Mouse (Mus musculus): ENCODE results near the gene Lst1.
A peak's percentile ranks its signal among the peaks of the same experiment; 100 is the strongest.

The Lst1 gene

DNA sequence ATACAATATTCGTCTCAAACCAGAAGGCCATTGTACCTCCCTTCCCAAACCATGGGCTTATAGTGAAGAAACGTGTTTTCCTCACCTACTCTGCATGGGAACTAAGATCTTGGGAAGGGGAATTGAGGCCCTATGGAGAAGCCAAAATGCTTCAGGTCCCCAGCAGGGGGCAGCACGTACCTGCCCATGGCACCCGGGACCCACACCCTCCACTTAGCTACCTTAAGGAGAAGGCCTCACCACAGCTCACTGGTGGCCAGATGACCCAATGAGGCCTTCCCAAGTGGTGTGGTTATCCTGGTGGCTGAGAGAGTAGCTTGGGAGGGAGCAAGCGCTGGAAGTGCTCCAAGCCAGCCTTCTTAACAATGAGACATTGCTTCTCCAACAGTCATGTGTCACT lies 9.7 kb downstream of the Lst1 start:
- DNase-seq = peak in 1 of 2 experiments; percentile 35

DNA sequence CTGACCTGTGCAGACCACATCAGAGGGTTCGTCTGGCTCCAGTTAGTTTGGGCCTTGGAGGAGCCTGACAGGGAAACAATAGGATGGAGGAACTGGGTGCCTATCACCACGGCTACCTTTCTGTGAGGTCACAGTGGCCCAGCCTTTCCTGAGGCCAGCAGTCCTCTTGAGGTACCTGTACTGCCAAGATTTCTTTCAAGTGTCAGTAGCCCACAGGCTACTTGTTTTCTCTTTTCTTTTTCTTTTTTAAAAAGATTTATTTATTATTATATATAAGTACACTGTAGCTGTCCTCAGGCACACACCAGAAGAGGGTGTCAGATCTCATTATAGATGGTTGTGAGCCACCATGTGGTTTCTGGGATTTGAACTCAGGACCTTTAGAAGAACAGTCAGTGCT lies 12.3 kb downstream of the Lst1 start, which contains the start of gene Aif1:
Aif1 (minus strand) TSS at position 101 of the 400 bp plus-strand sequence.
- no peak for DNase-seq

DNA sequence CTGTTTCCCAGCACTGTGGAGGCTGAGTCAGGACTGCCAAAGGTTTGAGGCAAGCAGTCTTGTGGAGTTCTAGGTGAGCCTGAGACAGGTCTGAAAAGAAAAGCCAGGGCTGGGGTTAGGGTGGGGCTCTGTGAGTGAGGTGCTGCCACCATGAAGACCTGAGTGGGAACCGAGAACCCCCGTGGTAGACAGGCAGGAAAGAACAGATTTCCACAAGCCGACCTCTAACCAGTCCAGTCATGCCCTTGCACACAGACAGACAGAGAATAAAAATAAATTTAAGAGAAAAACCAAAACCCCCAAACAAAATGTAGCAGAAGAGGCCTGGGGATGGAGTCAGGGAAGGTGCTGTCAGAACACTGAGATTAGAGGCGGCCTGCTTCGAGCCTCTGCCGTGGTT lies 12.9 kb downstream of the Lst1 start:
- DNase-seq = no peak

DNA sequence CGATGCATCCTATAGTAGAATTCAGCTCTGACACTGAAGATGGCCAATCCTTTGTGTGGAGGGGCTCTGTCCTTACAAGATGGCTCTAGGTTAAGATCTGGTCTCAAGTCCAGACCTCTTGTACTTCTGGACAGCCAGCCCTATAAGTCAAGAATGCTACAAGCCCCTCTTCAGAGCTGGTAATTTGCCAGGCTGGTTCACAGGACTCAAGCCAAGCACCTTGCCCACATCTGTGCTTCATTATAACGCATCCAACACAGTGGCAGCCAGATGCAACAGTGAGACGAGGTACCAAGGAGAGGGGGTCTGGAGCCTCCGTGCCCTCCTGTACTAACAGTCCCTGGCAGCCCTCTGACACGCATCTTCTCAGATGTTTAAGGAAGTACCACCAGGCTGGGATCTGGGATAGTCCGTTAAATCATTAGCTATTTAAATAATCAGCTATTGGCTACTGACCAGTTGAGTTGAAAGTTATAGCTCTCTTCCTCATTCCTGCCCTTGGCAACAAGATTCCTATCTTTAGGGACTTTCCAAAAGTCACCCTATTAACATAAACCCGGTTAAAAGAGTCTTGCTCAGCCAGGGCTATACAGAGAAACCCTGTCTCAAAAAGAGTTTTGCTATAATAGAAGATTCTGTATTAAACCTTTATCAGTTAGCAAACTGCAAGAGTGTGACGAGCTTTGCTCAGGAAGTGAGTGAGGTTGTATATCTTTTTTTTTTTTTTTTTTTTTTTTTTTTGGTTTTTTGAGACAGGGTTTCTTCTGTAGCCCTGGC lies 13.8 kb downstream of the Lst1 start:
- DNase-seq = no peak

DNA sequence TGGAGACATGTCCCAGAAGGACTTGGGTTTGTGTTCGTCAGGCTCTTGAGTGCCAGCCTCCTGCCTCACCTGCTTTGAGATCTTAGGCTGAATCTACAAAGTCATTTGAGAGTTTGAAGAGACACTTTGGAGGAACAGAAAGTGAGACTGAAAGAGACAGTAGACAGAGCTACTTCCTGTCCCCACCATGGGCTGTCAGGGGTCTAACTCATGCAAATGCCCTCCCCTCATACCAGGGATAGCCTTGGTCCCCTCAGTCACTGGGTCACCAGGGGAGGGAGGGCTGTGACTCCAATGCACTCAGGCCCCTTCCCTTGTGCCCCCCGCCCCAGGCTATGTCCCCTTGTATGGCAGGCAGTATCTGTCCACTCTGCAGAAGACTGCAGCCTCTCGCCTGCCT lies 14.9 kb downstream of the Lst1 start:
- no peak for DNase-seq

DNA sequence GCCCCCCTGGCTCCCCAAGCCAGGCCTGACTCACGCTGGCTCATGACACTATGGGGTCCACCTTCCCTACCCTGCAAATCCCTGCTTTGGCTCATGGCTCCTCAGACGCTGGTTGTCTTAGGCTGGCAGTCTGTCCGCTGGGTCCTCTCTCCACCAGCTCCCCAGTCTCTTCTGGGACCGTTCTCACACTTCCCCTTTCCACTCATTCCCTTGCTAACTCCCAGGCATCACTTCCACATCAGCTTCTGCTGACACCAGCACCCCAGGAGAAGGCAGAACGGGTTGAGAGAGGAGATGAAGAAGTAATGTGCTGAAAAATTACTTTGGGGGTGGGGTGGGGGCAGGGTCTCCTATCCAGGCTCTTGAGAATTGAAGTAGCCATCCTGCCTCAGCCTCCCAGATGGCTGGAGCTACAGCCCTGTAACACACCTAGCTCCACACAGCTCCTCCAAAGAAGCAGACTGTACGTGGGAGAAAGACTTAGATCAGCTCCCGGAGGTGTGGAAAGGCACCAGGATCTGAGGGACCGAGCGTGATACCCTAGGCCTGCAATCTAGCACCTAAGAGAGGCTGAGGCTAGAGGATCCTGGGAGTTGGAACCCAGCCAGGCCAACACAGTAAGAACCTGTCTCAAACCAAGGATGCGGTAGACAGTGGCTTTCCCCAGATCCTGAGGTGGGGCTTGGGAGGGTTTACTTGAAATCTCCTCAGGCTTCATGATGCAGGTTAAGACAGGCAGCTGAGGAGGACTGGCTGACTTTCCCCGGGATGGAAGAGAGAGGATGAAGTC lies 15.6 kb downstream of the Lst1 start:
- no peak for DNase-seq

DNA sequence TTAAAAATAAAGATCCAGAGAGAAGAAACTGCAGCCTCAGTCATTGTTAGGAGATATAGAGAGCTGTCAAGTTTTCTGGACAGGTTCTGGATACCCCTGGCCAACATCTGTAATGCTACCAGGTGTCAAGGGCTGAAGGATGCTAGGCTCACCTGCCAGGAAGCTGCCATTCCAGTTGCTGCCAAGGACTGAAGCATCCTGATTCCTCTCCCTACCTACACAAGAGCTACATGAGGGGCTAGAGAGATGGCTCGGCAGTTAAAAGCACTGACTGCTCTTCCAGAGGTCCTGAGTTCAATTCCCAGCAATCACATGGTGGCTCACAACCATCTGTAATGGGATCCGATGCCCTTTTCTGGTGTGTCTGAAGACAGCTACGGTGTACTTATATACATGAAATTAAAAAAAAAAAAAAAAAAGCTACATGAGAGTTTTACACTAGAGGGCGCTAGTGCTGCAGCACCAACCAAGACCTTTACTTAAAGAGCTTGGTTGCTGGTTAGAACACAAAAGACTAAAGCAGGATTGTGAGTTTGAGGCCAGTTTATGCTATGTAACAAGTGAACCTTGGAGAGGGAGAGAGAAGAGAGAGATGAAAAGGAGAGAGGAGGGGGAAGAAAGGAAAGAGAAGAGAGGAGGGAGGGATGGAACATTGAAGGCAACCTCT lies 19.6 kb downstream of the Lst1 start:
- DNase-seq = peak; percentile 32 to 51

DNA sequence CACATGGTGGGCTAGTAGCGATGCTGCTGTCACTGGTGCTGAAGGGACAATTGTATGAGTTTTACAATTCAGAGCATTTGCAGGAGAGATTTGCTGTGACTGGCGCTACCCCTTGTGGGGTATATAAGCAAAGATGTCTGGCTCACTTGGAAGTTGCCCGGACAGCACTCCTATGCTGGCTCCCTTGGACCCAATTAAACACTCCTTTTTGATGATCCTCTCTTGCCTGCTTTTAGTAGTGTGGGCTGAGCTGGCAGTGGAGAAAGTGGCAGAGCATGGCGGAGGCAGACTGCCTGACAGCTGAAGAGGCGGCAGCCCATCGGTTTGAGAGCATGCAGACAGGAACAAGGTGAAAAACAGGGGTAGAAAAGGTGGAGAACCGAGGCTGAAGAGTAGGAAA lies 20.4 kb downstream of the Lst1 start:
- DNase-seq = no peak

DNA sequence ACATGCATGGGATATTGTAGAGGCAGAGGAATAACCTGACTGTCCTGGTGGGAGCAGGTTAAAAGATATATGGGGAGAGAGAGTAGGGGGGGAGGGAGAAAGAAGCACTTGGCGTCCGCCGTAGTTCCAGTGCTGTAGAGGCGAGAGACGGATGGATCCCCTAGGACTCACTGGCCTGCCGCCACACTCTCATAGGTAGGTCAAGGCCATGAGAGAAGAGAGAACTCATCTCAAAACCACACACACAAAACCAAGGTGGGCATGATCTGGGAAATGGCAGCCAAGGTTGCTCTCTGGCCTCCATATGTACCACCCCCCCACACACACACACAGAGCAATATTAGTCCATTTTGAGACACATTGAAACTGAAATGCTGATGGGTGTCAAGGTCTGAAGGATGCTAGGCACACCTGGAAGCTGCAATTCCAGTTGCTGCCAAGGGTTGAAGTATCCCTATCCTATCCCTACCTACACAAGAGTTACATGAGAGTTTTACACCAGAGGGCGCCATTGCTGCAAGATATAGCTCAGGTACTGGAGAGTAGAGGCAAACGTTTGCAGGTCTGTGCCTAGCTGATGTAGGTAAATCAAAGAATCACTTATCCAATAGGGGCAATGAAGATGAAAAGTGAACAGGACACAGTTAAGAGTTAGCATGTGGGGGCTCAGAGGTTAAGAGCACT lies 21.7 kb downstream of the Lst1 start:
- DNase-seq = peak; percentile 76 to 79

DNA sequence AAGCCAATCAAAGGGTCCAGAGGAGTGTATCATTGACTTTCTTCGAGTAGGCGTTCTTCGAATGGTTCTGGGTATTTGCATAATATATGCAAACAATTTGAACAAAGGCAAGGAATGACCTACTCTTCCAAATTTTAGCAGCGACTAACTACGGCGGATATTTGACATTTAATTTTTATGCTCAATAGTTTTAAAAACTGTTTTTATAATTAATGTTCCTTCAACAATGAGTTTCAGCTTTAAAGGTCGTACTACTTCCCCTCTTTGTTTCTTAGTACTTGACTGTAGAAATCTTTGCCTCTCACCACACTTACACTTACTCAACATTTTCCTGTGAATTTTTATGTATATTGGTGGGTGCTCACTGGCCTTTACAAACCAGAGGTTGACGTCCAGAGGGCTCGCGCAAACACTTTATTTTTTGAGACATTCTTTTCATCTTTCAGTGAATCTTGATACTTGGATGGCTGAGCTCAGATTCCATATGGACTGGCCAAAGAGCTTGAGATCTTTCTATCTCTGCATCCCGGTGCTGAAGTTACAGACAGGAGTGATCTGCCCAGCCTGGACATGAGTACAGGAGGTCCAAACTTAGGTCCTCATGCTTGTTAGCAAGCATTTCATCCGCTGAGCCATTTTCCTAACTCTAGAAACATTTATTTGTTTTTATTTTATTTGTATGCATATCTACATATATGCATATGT lies 22.6 kb downstream of the Lst1 start:
- no peak for DNase-seq

DNA sequence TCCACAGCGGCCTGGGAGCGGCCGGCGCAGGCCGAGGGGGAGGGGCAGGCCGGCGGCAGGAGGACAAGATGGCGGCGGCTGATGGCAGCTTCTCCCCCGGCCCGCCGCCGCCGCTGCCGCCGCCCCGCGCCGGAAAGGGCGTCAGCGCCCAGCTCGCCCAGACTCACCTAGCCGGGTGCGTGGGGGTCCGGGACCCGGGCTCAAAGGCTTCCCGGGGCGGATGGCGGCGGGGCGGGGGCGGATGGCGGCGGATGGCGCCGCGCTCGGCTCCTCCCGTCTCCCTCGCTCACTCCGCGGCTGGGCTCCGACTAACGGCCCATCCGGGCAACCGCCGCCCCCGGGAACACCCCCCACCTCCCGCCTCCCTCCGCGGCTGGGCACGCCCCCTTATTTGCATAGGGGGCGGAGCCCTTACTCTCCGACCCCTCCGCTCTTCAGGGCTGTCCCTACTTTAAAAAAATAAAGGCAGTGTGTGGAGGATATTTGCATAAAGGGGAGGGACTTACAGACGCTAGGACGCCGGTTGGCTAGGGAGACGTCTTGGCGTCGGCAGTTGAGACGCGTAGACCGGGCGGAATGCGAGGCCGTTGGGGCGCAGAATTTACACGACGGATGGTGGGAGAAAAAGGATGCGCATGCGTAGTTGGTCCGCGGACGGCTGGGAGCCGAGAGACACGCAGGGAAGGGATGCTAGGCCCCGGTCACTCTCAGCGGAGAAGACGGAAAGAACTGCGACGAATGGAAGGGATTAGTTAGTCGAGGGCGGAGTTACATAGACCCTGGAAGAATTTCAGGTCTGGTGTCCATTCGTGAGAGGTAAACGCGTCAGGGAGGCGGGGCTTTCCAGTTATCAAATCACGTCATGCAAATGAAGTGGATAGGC lies 23.4 kb downstream of the Lst1 start, which contains the start of gene Prrc2a:
Prrc2a (minus strand) TSS at position 330 of the 883 bp plus-strand sequence.
- DNase-seq = peak; percentile 98 to 99

DNA sequence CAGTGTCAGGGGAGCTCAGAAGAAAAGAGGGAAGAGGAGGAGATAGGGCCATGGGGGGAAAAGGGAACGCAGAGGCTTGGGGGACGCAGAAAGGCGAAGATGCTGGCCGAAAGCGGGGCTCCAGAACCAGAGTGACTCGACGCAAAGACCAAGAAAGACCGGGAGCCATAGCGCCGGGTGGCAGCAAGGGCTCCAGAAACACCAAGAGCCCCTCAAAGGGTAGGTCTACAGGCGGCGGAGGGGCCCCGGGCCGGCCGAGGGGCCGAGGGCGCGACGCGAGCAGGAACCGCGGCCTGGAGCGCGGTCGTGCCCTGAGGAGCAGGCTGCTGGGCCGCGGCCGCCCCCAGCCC lies 24.0 kb downstream of the Lst1 start:
- DNase-seq = no peak

DNA sequence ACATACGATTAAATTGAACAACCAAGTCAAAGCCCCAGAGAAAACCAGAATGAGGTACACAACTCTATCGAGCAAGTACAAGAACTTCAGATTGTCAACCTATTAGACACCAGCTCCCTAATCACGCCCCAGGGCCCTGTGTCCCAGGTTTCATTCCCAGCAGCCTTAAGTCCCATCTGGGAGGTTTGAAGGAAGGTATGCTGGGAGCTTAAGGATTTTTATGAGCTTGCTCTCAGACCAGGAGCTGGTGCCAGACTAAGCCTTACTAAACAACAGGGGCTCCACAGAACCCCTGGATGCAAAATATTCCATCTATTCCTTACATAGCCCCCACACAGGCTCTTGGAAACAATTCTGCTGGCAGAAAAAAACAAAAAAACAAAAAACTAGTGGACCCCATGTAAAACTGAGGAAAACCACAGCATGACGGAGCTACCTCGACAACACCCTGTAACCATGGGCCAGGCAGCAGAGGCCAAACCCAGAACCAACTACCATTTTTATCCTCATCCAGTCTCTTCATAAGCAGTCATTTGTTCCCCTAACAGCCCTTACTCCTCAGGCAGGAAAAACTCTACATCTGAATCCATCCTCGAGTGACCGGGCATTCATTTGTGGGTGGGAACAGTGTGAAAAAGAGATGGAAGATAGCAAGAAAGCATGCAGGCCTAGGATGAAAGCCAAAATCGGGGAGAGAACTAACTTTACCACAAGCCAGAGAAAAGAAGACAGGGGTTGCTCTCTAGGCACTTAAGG lies 24.7 kb downstream of the Lst1 start:
- no peak for DNase-seq

DNA sequence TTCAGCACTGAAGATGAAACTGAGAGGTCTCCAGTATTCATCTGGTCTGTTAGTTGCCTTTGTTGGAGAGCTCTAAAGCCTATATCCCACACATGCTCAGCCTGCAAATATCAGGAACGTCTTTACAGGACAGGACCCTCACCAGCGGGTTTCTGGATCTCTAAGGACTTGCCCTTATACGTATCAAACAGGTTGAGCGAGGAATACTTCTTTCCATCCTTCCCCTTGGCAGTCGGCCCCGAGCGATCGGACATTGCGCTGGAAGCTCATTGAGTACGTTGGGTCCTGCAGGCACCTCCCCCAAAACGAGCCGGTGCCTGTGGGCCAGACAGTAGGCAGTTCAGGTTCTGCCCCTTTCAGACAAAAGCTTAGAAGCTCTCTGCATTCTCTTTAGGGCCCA lies 25.5 kb downstream of the Lst1 start:
- DNase-seq = peak in 1 of 2 experiments; percentile 41

DNA sequence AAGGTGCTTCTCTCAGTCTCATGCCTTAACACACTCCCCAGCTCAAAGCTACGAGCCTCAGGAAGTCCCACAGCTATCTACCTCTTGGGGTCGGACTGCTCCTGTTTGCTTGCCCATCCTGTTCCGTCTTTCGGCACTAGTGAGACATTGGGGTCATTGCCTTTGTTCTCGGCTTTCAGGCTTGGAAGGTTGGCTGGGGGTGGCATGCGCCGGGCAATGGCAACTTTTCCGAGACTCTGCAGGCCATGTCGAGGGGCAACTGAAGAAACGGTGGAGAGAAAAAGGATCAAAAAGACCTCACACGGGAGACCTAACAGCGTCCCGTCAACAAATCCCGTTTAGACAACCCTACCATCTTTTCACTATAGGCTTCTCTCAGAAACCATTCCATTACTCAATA lies 26.1 kb downstream of the Lst1 start:
- DNase-seq = no peak

DNA sequence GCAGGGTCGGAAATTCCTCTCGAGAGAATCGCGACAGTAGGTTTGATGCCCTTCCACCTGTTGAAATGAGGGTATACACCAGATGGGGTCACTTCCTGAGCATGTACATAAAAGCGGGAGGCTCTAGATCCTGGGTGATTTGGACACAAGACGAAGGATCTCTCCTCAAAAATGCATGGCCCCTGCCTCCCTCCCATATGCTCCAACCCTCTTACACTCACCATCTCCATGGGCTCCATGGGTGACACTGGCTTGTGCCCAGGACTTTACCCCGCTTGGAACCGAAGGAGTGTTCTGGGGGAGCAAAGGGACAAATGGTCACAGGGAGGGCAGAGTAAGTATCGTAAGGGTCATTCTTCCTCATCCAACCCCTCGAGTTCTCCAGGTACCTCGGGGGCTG lies 26.8 kb downstream of the Lst1 start:
- DNase-seq = no peak

DNA sequence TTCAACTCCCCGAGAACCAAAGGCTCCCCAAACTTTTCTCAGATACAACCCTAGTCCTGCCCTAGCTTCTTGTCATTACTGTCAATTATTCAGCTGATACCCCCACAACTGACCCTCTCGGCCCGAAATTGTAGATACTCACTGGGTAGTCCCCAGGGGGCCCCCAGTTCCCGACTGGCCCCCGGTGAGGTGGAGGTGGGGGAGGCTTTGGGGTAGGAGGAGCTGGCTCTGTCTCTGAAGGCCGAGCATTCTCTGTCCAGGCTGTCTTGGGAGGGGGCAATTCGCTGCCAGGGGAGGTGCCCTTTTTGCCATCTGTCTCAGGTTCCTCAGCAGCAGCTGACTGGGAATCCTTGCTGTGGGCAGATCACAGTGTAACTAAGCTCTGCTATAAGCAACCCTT lies 28.6 kb downstream of the Lst1 start:
- no peak for DNase-seq

DNA sequence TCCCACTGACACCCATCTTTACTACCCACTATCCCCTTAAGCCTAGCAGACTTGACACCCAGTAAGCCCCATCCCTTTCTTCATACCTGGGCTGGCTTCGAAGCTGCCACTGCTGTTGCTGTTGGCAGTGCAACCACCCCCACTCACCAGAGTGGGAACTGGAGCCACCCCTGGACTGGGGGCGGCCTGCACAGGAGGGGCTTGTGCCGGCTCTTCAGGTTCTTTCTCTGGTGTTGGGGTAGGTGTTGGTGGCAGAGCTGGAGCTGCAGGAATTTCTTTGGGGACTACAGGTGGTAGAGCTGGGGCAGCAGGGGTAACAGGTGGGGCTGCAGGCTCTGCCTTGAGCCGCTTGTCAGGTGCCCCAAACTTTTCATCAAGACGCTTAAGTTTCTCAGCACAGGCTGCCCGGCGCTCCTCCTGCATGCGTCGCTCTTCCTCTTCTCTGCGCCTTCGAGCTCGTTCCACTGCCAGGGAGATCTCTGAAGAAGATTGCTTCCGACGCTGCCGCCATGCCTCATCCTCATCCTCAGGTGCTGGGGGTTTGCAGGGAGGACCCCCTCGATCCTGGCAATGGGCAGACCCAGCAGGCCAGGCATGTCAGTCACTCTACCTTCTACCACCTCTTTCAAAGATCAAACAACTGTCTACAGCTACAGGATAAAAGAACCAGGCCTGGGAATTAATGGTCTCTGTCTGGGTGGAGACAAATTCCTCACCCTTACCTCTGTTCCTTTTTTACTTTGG lies 29.2 kb downstream of the Lst1 start:
- DNase-seq = peak in 1 of 2 experiments; percentile 2

DNA sequence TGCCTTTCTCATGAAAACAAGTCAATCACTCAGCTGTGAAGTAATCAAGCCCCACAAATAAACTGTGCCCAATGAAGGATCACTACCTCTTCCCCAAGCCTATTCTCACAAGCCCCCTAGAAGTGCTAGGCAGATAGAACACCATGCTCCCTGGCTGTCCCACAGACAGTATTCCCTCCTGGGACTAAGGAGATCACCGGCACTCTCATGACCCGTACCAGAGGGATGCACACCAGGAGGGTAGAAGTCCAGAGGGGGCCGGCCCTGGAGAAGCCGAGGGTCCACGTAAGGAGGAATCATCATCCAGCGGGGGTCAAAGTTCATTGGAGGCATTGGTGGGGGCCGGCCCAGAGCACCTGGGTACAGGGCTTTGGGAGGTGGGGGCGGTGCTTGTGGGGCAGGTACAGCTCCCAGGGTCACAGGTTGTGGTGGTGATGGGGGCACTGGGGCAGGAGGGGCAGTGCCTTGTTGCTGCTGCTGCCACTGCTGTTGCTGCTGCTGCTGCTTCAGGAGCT lies 30.5 kb downstream of the Lst1 start:
- no peak for DNase-seq

DNA sequence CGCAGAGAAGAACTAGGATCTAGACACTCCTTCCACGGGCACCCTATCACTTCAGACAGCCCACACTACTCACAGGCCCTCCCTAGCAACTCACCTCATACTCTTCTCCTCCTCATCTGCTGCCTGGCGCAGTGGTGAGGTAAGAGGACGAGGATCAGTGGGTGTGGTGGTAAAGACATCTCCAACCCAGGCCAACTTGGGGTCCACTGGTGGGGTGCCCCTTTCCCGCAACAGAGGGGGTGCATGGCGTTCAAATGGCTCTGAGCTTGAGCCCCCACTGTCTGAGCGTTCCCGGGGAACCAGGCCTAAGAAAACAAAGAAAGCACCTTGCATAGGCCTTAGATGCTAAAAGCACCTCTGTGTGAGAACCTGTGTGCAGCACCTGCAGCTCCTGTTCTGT lies 31.0 kb downstream of the Lst1 start:
- DNase-seq = no peak

Data from cerebellum, adult 18-20 months (tissue).